Mouse (Mus musculus) spleen, adult 12 weeks (tissue): ENCODE measurements around the gene Abcb11.

ENCODE experiments used
- DNase-seq: peaks from one replicate; pipeline ENCODE4 v3.0.0; 2022; ENCODE audit warnings: low spot score

The Abcb11 gene

GRCm38 (mm10) chr2:69188732-69189131 lies 153.7 kb downstream of the Abcb11 start:
- no peak for DNase-seq
